18 mouse cellular contexts compared by ENCODE assay signal in the genomic region with DNA sequence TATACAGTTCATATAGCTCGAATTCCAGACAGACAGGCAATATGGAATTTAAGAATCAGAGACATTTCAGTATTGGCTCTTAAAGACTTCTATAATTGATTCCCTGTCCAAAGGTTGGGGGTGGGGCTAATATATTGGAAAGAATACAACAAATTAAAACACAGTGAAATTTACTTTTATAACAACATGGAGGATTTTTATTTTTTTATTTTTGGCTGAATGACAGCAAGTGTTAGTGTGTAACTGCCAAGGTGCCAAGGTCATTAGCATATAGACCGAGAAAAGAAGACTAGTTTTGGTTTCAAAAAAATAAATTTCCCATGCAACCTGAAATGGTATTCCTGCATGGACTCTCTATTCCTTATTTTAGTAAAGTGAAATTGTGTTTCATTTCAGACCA. TPM values are rescaled to one million over a fixed set of nuclear protein-coding genes. Genes with fewer than 3 reads are reported as not detected.
DNase-seq lines count a peak whose midpoint lies in the region; ATAC-seq lines count a peak whose summit lies in the region.
"Had no signal": no experiment of that assay in that cellular context is flagged by ENCODE, and none has a peak within 500 bp of the region (broad histone marks: within the 10 kb centered on the region; RNA-seq: fewer than 3 reads in every experiment).

No protein-coding gene starts in this region.

- H3K27me3 ChIP-seq in forebrain, embryonic 14.5 days (replicated peaks; ENCODE audit: control insufficient read depth, insufficient read depth, low read length): no peaks in the 10 kb centered on the region
- no peaks in the 10 kb centered on the region for H3K27me3 ChIP-seq in forebrain, embryonic 12.5 days
- H3K27me3 ChIP-seq in midbrain, embryonic 11.5 days (ENCODE audit: control insufficient read depth, insufficient read depth, low read length): no peaks in the 10 kb centered on the region
- no peaks in the 10 kb centered on the region for H3K27me3 ChIP-seq in midbrain, embryonic 10.5 days (ENCODE audit: low read depth, poor library complexity, severe bottlenecking)
- no peaks in the 10 kb centered on the region for H3K27me3 ChIP-seq in forebrain, embryonic 16.5 days (replicated peaks; ENCODE audit: control insufficient read depth, insufficient read depth, low read length)
- H3K27me3 ChIP-seq: embryonic facial prominence, embryonic 12.5 days had no signal

- DNase-seq in forebrain, embryonic 14.5 days (ENCODE audit: low spot score): peak; percentile 67
- peak; percentile 31 for DNase-seq in midbrain, embryonic 11.5 days (ENCODE audit: low spot score, missing footprints)
- no peak for DNase-seq in midbrain, embryonic 10.5 days (ENCODE audit: low spot score)
- no peak for DNase-seq in heart, adult 11 months
- DNase-seq in cerebellum, postnatal 4 days (ENCODE audit: low spot score in 2 of 2): no peak
- DNase-seq: adrenal gland, adult 2 months; adrenal gland, postnatal 14 days; adrenal gland, postnatal 36 days; cerebellum, adult 11 months; cerebellum, adult 18-20 months; cerebellum, adult 8-10 months; cerebellum, adult 9-11 months; cerebellum, postnatal 36 days had no signal

- WGBS in forebrain, embryonic 14.5 days: 64% methylated on average over 2 of the region's 2 CpGs
- WGBS in forebrain, embryonic 12.5 days: 82% methylated on average over 2 of the region's 2 CpGs
- 75% methylated on average over 2 of the region's 2 CpGs for WGBS in midbrain, embryonic 11.5 days
- 87% methylated on average over 2 of the region's 2 CpGs for WGBS in midbrain, embryonic 10.5 days
- WGBS in forebrain, embryonic 16.5 days: 54% methylated on average over 2 of the region's 2 CpGs

- no peaks in the 10 kb centered on the region for H3K9me3 ChIP-seq in forebrain, embryonic 14.5 days (replicated peaks; ENCODE audit: control insufficient read depth, low read length)
- no peaks in the 10 kb centered on the region for H3K9me3 ChIP-seq in forebrain, embryonic 12.5 days
- H3K9me3 ChIP-seq in midbrain, embryonic 11.5 days (ENCODE audit: control insufficient read depth, low read length): no peaks in the 10 kb centered on the region
- H3K9me3 ChIP-seq in midbrain, embryonic 10.5 days (replicated peaks): no peaks in the 10 kb centered on the region
- H3K9me3 ChIP-seq in forebrain, embryonic 16.5 days (ENCODE audit: control insufficient read depth, low read length): no peaks in the 10 kb centered on the region
- H3K9me3 ChIP-seq: embryonic facial prominence, embryonic 10.5 days; embryonic facial prominence, embryonic 12.5 days had no signal

- H3K36me3 ChIP-seq in forebrain, embryonic 14.5 days (ENCODE audit: control insufficient read depth, insufficient read depth, low read length): no peaks in the 10 kb centered on the region
- no peaks in the 10 kb centered on the region for H3K36me3 ChIP-seq in forebrain, embryonic 12.5 days (replicated peaks)
- H3K36me3 ChIP-seq in midbrain, embryonic 11.5 days (ENCODE audit: control insufficient read depth, insufficient read depth, low read length): no peaks in the 10 kb centered on the region
- H3K36me3 ChIP-seq in midbrain, embryonic 10.5 days: no peaks in the 10 kb centered on the region
- H3K36me3 ChIP-seq in forebrain, embryonic 16.5 days (ENCODE audit: control insufficient read depth, insufficient read depth): no peaks in the 10 kb centered on the region
- H3K36me3 ChIP-seq: embryonic facial prominence, embryonic 10.5 days; embryonic facial prominence, embryonic 12.5 days had no signal

- no peak overlapping the region for H3K9ac ChIP-seq in forebrain, embryonic 14.5 days (ENCODE audit: low read length)
- H3K9ac ChIP-seq in forebrain, embryonic 12.5 days: no peak overlapping the region
- H3K9ac ChIP-seq in midbrain, embryonic 11.5 days (ENCODE audit: low read length): no peak overlapping the region
- H3K9ac ChIP-seq in forebrain, embryonic 16.5 days (replicated peaks; ENCODE audit: low read depth, low read length): no peak overlapping the region
- H3K9ac ChIP-seq: embryonic facial prominence, embryonic 12.5 days had no signal

- H3K27ac ChIP-seq in forebrain, embryonic 14.5 days (ENCODE audit: low read depth, low read length): no peak overlapping the region
- H3K27ac ChIP-seq in forebrain, embryonic 12.5 days: no peak overlapping the region
- no peak overlapping the region for H3K27ac ChIP-seq in midbrain, embryonic 11.5 days (ENCODE audit: low read depth, low read length)
- H3K27ac ChIP-seq in midbrain, embryonic 10.5 days (replicated peaks): no peak overlapping the region
- no peak overlapping the region for H3K27ac ChIP-seq in forebrain, embryonic 16.5 days (ENCODE audit: low read length)
- H3K27ac ChIP-seq: embryonic facial prominence, embryonic 10.5 days; embryonic facial prominence, embryonic 12.5 days had no signal

- no peaks in the 10 kb centered on the region for H3K4me1 ChIP-seq in forebrain, embryonic 14.5 days (ENCODE audit: control insufficient read depth, insufficient read depth, low read length)
- H3K4me1 ChIP-seq in forebrain, embryonic 12.5 days: no peaks in the 10 kb centered on the region
- H3K4me1 ChIP-seq in midbrain, embryonic 11.5 days (ENCODE audit: control insufficient read depth, insufficient read depth, low read length): no peaks in the 10 kb centered on the region
- H3K4me1 ChIP-seq in midbrain, embryonic 10.5 days: no peaks in the 10 kb centered on the region
- no peaks in the 10 kb centered on the region for H3K4me1 ChIP-seq in forebrain, embryonic 16.5 days (replicated peaks; ENCODE audit: control insufficient read depth, insufficient read depth, low read length)
- H3K4me1 ChIP-seq: embryonic facial prominence, embryonic 10.5 days; embryonic facial prominence, embryonic 12.5 days had no signal

- H3K4me3 ChIP-seq in forebrain, embryonic 14.5 days (ENCODE audit: low read depth, low read length): no peak overlapping the region
- no peak overlapping the region for H3K4me3 ChIP-seq in forebrain, embryonic 12.5 days (replicated peaks)
- no peak overlapping the region for H3K4me3 ChIP-seq in midbrain, embryonic 11.5 days (ENCODE audit: low read depth, low read length)
- no peak overlapping the region for H3K4me3 ChIP-seq in midbrain, embryonic 10.5 days
- no peak overlapping the region for H3K4me3 ChIP-seq in forebrain, embryonic 16.5 days (replicated peaks; ENCODE audit: low read length)
- H3K4me3 ChIP-seq: embryonic facial prominence, embryonic 10.5 days; embryonic facial prominence, embryonic 12.5 days had no signal

- H3K4me2 ChIP-seq in forebrain, embryonic 14.5 days (ENCODE audit: low read length): no peak overlapping the region
- no peak overlapping the region for H3K4me2 ChIP-seq in forebrain, embryonic 12.5 days
- H3K4me2 ChIP-seq in midbrain, embryonic 11.5 days: no peak overlapping the region
- no peak overlapping the region for H3K4me2 ChIP-seq in forebrain, embryonic 16.5 days (ENCODE audit: low read length)
- H3K4me2 ChIP-seq: embryonic facial prominence, embryonic 12.5 days had no signal

- ATAC-seq in forebrain, embryonic 14.5 days: peak; percentile 42; the same call in 1 of the 2 replicates
- no peak for ATAC-seq in forebrain, embryonic 12.5 days (ENCODE audit: low FRiP score)
- ATAC-seq in midbrain, embryonic 11.5 days (ENCODE audit: low FRiP score): no peak
- peak; percentile 58; the same call in 1 of the 2 replicates for ATAC-seq in forebrain, embryonic 16.5 days

RNA-seq across cellular contexts. Expression of a gene that starts 26.7 kb away (rescaled TPM):
- polyA plus RNA-seq in forebrain, embryonic 14.5 days (2014; fragmentation: Nextera tagmentation; extraction: Ambion mirVana): 14.9 and 16.0 TPM in 2 replicates
- polyA plus RNA-seq in forebrain, embryonic 12.5 days (2016; fragmentation: Nextera tagmentation; extraction: Ambion mirVana): 7.6 and 8.4 TPM in 2 replicates
- 8.2 and 8.3 TPM in 2 replicates for polyA plus RNA-seq in midbrain, embryonic 11.5 days (2014; fragmentation: Nextera tagmentation; extraction: Ambion mirVana)
- polyA plus RNA-seq in midbrain, embryonic 10.5 days (2016; fragmentation: Nextera tagmentation; extraction: Ambion mirVana): 6.8 and 8.6 TPM in 2 replicates
- 14.3 and 19.7 TPM in 2 replicates for polyA plus RNA-seq in forebrain, embryonic 16.5 days (2015; fragmentation: Nextera tagmentation; extraction: Ambion mirVana)
- polyA plus RNA-seq: C2C12 had no signal

Comparison
In these comparisons a context has a peak if more than half of its experiments do, and no peak if none do; other contexts are left out.
1. ATAC-seq: peak in forebrain, embryonic 14.5 days (single experiment) and forebrain, embryonic 16.5 days (single experiment); none in forebrain, embryonic 12.5 days (single experiment) and midbrain, embryonic 11.5 days (single experiment).
2. DNase-seq: peak in forebrain, embryonic 14.5 days (single experiment) and midbrain, embryonic 11.5 days (single experiment); none in midbrain, embryonic 10.5 days (single experiment), heart, adult 11 months (single experiment) and cerebellum, postnatal 4 days (0 of 2).